Mouse (Mus musculus): Measurements from ENCODE around the gene Rtl5. TPM values are rescaled to one million over a fixed set of nuclear protein-coding genes. Genes with fewer than 3 reads are reported as not detected.
A peak's percentile ranks its signal among the peaks of the same experiment; 100 is the strongest.

Rtl5 gene
- total RNA-seq, 2 experiments from 2014 or later: 14.7 to 20.6 TPM

DNA sequence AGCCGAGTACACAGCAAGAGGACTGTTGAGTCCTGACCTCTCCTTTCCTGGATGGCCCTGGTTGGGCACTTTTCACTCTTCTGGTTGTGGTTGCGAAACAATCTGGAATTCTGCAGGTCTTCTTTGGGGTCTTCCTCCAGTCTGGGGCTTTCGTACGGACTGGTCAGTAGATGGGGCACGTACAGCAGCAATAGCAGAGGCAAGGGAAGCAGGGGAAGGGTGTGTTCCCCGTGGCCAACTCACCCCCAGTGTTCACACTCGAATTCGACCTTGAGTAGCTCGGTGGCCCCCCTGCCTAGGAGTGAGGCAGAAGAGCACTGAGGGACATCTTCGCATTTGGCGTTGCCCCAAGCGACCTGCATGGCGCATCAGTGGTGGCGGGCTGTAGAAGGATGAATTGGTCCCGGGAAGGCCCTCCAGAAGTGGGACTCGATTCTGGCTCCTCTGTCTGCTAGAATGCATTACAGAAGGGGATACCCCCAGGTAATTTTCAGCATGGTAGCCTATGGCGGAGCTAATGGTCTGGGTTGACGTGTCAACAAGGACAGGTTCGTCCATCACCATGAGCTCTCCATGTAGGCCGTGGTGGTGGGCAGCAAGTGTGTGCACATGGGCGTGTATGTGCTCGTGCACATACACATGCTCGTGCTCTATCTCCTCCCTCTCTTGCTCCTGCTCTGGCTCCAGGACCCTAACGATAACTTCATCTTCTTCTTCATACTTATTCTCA lies 2.1 kb downstream of the Rtl5 start:
- no peak for DNase-seq (ENCODE audit: low spot score in 2 of 2)
- intact Hi-C loops (cut with DNase I): loop anchor here (5.0 to 10.0 kb wide), 5 partner anchors 67 to 408 kb away; partner anchors contain the start of genes 8030474K03Rik and Gm4779

- no peak for DNase-seq (ENCODE audit: low spot score in 2 of 2)
- intact Hi-C loops (cut with DNase I): loop anchor here (2.0 to 10.0 kb wide), 6 partner anchors 65 to 410 kb away; partner anchors contain the start of genes 8030474K03Rik and Gm4779
Observed at GRCm38 (mm10) chrX:102067118-102067517, 4.0 kb downstream of the Rtl5 start.

DNA sequence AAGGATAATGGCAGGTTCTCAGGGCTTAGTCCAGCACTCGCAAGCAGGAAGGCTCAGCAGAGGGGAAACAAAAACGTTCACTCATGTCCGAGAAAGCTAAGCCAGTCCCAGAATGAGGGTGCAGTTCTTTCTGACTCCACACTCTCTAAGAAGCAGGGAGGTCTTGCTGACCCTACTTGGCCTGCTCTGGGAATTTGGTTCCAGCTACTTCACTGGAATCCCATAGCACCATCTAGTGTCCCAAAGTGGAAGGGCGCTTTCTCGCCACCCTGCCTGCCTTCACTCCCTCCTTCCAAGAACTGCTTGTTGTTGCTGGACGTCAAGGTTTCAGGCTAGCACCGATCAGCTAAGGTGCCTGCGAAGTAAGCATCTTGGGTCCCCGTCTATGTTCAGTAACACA lies 5.0 kb downstream of the Rtl5 start:
- DNase-seq (ENCODE audit: low spot score in 2 of 2): peak; percentile 51 to 76
- intact Hi-C loops (cut with DNase I): loop anchor here (2.0 to 10.0 kb wide), 6 partner anchors 64 to 411 kb away; partner anchors contain the start of genes 8030474K03Rik and Gm4779

- DNase-seq (ENCODE audit: low spot score in 2 of 2): no peak
- intact Hi-C loops (cut with DNase I): loop anchor here (5.0 to 10.0 kb wide), 5 partner anchors 63 to 412 kb away; partner anchors contain the start of genes 8030474K03Rik and Gm4779
Observed at GRCm38 (mm10) chrX:102065213-102065775, 5.8 kb downstream of the Rtl5 start.

DNA sequence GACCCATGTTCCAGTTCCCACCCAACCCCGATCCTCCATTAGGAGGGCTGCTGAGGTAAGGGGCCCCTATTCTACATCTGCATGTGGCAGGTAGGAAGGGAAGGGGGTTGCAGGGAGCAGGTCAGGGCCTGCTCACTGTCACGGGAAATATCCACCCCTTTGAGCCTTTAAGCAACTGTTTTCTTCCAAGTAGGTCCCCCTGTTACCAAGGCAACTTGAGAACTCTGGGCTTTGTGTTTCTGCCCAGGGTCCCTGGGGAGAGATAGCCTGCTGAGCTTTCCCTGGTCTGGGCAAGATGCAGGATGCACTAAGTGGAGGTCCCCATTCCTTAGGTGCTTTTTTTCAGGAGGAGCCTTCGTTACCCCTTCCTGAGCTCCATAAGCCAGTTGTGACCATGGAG lies 7.0 kb downstream of the Rtl5 start:
- intact Hi-C loops (cut with DNase I): loop anchor here (10.0 kb wide), 1 partner anchor 249 kb away; no protein-coding TSS in a partner anchor
- no peak for DNase-seq (ENCODE audit: low spot score in 2 of 2)

DNA sequence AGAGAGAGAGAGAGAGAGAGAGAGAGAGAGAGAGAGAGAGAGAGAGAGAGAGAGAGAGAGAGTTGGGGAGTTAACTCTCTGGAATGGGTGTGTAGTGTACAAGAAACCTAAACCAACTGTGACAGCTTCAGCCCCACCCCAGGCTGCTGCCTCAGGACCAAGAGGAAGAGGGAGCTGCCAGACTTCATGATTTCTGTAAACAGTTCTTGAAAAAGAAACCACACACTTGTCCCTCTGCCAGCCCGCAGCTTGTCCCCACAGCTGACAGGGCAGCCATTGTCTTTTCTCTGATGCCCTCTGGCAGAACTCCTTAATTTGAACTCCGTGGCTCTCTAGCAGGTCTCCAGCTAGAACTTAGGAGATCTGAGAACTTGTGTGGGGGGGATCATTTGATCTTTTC lies 10.2 kb downstream of the Rtl5 start:
- intact Hi-C loops (cut with DNase I): loop anchor here (10.0 kb wide), 1 partner anchor 246 kb away; no protein-coding TSS in a partner anchor
- no peak for DNase-seq (ENCODE audit: low spot score in 2 of 2)

DNA sequence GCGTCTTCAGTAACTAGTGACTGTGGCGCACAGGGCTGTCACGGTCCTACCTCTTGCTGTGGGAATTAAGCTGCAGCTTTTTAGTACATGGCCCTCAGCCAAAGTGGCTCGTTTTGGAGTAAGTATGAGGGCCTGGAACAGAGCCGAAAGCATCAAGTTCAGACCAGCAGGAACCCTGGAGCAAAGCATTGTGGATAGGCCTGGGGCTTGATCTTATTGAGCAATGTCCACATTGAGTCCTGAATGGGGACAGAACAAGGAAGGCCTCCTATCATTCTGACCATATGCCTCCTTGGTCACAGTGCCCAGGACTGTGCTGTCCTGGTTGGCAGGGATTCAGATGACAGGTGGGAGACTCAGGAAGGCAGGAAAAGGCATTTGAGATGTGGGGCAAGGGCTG lies 10.9 kb downstream of the Rtl5 start:
- intact Hi-C loops (cut with DNase I): loop anchor here (10.0 kb wide), 1 partner anchor 245 kb away; no protein-coding TSS in a partner anchor
- DNase-seq (ENCODE audit: low spot score in 2 of 2): no peak

GRCm38 (mm10) chrX:102059437-102059836 lies 11.7 kb downstream of the Rtl5 start:
- intact Hi-C loops (cut with DNase I): no loop called here
- DNase-seq (ENCODE audit: low spot score in 2 of 2): no peak

DNA sequence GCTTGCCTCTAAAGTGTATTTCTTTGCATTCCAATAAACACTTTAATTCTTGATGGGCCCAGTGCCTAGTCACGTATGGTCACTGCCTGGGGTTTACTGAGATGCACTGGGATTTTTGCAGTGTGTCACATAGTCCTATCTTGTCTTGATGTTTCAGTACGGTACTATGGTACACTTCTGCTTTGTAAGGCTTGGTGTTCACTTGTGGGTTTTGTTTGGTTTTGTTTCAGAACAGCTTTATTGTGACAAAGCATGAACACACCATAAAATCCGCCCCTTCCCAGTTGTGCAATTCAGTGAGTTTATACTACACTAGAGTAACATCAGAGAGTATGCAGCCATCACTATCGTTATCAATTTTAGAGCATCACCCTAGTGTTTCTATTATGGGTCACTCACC lies 17.1 kb downstream of the Rtl5 start:
- DNase-seq (ENCODE audit: low spot score in 2 of 2): no peak
- intact Hi-C loops (cut with DNase I): no loop called here

DNA sequence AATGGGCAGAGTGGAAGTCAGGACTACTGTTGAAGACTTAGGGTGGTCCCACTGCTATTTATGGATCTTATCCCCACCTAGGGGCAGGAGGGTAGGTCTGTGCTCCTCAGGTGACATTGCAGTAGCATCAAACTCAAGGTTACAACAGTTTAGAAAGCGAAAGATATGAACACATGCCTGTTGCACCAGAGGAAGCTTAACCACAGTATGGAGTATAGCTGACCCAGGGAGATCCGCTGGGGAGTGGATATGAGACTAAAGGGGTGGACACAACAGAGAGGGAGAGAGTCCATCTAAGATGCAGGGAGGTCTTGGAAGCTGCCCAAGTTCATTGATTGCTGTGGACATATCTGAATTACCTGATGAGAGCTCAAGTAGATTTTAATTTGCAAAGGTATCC lies 17.7 kb downstream of the Rtl5 start:
- DNase-seq (ENCODE audit: low spot score in 2 of 2): no peak
- intact Hi-C loops (cut with DNase I): no loop called here

DNA sequence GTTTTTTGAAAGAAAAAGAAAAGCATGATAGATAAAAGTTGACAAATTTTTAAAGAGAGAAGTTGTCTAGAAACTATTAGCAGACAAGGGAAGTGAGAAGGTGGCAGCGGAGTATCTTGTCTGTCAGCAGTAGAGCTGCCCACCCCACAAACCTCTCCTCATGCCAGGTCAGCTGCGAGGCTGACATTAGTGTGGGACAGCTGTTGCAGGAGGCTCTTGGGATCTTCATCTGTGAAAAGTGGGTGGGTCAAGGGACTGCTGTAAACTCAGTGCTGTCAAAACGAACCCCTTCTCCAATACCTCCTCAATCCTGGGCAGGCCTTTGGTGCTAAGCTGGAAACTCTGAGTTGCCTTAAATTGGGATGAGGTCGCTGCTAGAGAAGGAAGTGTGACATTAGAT lies 19.9 kb downstream of the Rtl5 start:
- DNase-seq (ENCODE audit: low spot score in 2 of 2): no peak
- intact Hi-C loops (cut with DNase I): no loop called here

DNA sequence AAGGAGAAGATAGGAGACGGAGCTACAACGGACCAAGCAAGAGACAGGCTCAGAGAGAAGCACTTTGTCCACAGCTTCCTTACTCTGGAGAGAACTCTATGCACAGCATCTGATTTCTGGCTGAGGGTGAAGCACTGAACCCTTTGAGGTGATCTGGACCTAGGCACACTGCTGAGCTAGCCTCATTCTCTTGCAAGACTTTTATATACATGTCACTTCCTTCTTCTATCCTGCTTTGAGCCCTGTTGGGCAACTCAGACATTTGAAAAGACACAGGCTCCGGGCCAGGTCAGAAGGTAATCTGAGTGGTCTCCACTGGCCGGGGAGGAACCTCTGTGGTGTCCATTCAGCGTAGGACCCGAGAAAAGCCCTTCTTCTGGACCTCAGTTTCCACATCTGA lies 20.6 kb downstream of the Rtl5 start:
- no peak for DNase-seq (ENCODE audit: low spot score in 2 of 2)
- intact Hi-C loops (cut with DNase I): no loop called here

- intact Hi-C loops (cut with DNase I): no loop called here
- no peak for DNase-seq (ENCODE audit: low spot score in 2 of 2)
Observed at GRCm38 (mm10) chrX:102042386-102042785, 28.7 kb downstream of the Rtl5 start.

DNA sequence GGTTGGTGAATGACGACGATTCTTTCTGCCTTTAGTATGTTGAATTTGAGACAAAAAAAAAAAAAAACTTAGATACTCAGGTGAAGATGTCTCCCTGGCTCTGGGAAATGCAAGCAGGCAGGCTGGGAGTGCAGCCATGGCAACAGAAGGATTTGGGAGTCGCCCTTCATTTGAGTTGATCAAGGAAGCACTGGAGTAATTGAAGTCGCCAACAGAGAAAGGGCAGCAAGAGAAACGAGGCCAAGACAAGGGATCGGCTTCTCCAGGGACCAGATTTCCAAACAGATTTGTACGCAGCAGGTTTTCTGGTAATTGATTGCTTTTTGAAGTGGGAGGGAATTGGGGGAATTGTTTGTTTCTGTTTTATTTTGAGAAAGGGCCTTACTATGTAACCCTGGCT lies 29.5 kb downstream of the Rtl5 start:
- DNase-seq (ENCODE audit: low spot score in 2 of 2): no peak
- intact Hi-C loops (cut with DNase I): no loop called here

GRCm38 (mm10) chrX:102037506-102037905 lies 33.6 kb downstream of the Rtl5 start:
- no peak for DNase-seq (ENCODE audit: low spot score in 2 of 2)
- intact Hi-C loops (cut with DNase I): no loop called here

DNA sequence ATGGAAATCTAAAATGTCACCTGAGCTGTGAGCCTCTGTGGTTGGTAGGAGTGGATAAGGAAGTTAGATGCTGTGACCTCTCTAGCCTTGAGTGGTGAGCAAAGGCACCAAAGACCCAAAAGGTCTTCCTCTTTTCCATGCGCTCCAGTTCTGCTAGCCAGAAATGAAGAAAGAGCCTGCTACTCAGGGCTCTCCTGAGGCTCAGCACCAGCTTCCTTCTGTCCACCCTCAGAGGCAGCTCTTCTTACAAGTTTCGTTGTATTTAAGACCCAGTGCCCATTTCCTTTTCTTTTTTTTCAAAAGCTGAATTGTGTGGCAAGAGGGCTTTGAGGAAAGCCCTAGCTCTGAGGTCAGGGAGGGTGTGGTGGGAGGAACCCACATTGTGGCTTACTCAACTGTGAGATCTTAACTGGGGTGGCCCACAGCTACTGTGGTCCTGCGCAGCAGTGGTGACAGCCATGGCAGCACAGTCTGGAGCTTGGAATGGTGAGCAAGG lies 34.2 kb downstream of the Rtl5 start:
- intact Hi-C loops (cut with DNase I): no loop called here
- no peak for DNase-seq (ENCODE audit: low spot score in 2 of 2)

GRCm38 (mm10) chrX:102035671-102036070 lies 35.4 kb downstream of the Rtl5 start:
- intact Hi-C loops (cut with DNase I): no loop called here
- DNase-seq (ENCODE audit: low spot score in 2 of 2): no peak

- no peak for DNase-seq (ENCODE audit: low spot score in 2 of 2)
- intact Hi-C loops (cut with DNase I): loop anchor here (5.0 kb wide), 1 partner anchor 51 kb away; no protein-coding TSS in a partner anchor
Observed at GRCm38 (mm10) chrX:102033566-102033965, 37.5 kb downstream of the Rtl5 start.

DNA sequence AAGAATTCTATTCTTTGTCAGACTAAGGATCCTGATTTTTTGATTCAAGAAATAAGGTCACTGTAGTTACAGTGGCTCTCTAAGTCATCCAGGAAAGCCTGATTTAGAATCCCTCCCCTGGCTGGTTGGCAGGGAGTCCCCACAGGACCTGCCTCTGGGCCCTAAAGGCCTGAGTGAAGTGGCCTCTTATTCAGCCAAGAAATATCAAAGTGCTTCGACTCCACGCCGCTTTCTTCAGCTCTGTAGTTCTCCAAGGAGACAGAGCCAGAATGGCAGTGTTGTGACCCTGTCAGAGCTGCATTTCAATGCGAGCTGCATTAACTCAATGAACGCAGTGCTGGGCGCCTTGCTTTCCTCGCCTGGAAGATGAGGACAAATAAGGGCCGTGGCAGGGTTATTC lies 38.7 kb downstream of the Rtl5 start:
- DNase-seq (ENCODE audit: low spot score in 2 of 2): no peak
- intact Hi-C loops (cut with DNase I): loop anchor here (5.0 kb wide), 1 partner anchor 50 kb away; no protein-coding TSS in a partner anchor

GRCm38 (mm10) chrX:102031851-102032250 lies 39.3 kb downstream of the Rtl5 start:
- intact Hi-C loops (cut with DNase I): loop anchor here (5.0 kb wide), 1 partner anchor 50 kb away; no protein-coding TSS in a partner anchor
- no peak for DNase-seq (ENCODE audit: low spot score in 2 of 2)

DNA sequence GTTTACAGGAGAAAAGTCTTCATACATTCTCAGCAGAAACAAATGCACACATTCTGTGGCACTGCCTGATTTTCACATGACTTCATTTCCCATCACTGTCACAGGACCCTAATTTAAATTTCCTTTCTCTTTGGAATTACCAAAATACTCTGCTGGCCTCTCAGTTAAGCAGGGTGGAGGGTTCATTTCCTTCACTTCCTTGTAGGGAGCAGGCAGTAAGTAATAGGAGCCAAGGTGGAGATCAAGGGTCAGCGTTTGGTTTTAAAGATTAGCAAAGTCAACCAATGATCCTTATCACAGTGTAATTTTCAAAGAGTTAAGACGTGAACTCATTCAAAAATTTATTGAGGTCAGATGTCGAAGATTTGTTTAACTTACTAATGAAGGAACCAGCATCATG lies 46.1 kb downstream of the Rtl5 start:
- DNase-seq (ENCODE audit: low spot score in 2 of 2): no peak
- intact Hi-C loops (cut with DNase I): no loop called here
